Mouse (Mus musculus): ENCODE measurements around the gene Spcs2. TPM values are rescaled to one million over a fixed set of nuclear protein-coding genes. Genes with fewer than 3 reads are reported as not detected.

Gene Spcs2
- polyA plus RNA-seq, 1 experiment from 2014 or later: 340 TPM

DNA sequence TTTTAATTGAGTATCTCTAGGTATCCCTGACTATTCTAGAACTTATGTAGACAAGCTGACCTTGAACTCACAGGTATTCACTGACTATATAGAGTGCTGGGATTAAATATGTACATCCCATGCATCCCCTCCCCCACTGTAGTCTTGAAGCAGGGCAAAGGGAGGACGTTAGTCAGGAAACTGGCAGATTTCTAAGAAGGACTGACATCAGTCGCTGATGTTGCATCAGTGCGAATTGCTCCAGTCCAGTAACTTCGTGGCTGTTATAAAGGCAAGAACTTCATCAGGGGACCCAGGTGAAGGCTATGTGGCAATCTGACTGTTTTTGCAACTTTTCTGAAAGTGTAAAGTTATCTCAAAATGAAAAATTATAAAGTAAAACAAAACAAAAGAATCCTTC is 6.0 kb upstream of the Spcs2 start:
- ATAC-seq (replicated peaks; ENCODE audit: low FRiP score, low read depth) (no peak), DNase-seq (ENCODE audit: low spot score) (no peak)
- 65% methylated on average over 4 of the region's 4 CpGs for WGBS
- H3K4me2 ChIP-seq (ENCODE audit: low read length): no peak overlapping the region
- H3K27me3 ChIP-seq (ENCODE audit: insufficient read depth, low read length): no peaks in the 10 kb centered on the region
- no peak overlapping the region for H3K9ac ChIP-seq (ENCODE audit: low read depth, low read length)
- no peak overlapping the region for H3K27ac ChIP-seq
- H3K36me3 ChIP-seq (ENCODE audit: insufficient read depth, low read length): no peaks in the 10 kb centered on the region
- TF ChIP-seq CTCF (IDR thresholded peaks at IDR 0.05; ENCODE audit: low read depth): no peak
- no peaks in the 10 kb centered on the region for H3K9me3 ChIP-seq (replicated peaks; ENCODE audit: low read length)
- H3K4me3 ChIP-seq (replicated peaks; ENCODE audit: low read depth, low read length): no peak overlapping the region
- no peaks in the 10 kb centered on the region for H3K4me1 ChIP-seq (replicated peaks; ENCODE audit: insufficient read depth, low read length)

DNA sequence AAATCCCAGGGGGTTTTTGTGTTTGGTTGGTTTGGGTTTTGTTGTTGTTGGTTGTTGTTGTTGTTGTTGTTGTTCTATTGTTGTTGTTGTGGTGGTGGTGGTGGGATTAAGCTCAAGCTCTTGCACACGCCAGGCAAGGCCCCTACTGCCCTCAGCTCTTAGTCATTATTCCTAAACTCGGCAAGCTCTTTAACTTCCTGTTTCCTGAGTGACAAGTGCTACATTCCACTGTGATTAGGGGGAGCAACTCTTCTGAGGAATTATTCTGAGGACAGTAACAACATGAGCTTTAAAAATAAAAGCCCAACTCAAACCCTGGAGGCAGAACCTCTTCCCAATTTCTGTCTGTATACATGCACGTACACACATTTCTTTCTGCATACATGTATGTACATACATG is 2.0 kb upstream of the Spcs2 start:
- DNase-seq (ENCODE audit: low spot score) (no peak), ATAC-seq (replicated peaks; ENCODE audit: low FRiP score, low read depth) (no peak)
- H3K36me3 ChIP-seq (ENCODE audit: insufficient read depth, low read length): no peaks in the 10 kb centered on the region
- H3K4me3 ChIP-seq (replicated peaks; ENCODE audit: low read depth, low read length): no peak overlapping the region
- TF ChIP-seq CTCF (IDR thresholded peaks at IDR 0.05; ENCODE audit: low read depth): no peak
- no peaks in the 10 kb centered on the region for H3K4me1 ChIP-seq (replicated peaks; ENCODE audit: insufficient read depth, low read length)
- H3K9me3 ChIP-seq (replicated peaks; ENCODE audit: low read length): no peaks in the 10 kb centered on the region
- no peak overlapping the region for H3K4me2 ChIP-seq (ENCODE audit: low read length)
- H3K9ac ChIP-seq (ENCODE audit: low read depth, low read length): no peak overlapping the region
- 44% methylated on average over 3 of the region's 3 CpGs for WGBS
- H3K27ac ChIP-seq: no peak overlapping the region
- H3K27me3 ChIP-seq (ENCODE audit: insufficient read depth, low read length): no peaks in the 10 kb centered on the region

DNA sequence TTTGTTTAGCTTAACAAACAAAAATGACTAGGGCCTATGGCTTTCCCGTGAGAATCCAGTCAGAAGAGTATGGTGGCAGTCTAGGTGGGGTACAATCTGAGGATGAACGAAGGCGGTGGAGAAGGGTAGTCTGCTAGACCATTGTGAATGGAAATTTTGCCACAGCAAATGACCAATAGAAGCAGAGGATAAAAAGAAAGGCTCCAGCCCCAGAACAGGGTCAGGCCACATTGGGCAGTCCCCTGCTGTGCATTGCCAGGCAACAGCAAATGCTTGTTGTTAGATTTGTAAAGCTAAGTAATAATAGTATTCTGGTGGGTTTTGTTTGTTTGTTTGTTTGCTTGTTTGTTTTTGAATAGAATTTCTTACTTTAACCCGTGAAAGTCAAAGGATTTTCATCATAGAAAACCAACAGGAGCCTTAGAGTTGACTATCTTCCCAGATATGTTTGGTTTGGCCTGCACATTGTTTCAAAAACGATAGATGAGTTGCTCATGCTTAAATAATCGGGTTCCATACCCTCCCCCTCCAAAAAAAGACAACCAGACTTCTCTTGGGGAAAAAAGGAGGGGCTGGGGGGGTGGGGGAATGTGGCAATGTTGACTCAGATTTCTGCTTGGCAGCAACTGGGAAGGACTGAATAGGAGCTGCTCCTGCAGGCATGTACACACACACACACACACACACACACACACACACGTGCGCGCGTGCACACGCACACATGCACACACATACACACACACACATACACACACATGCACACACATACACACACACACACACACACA is 1.2 kb upstream of the Spcs2 start:
- H3K4me2 ChIP-seq (ENCODE audit: low read length): no peak overlapping the region
- WGBS: 76% methylated on average over 11 of the region's 11 CpGs

DNA sequence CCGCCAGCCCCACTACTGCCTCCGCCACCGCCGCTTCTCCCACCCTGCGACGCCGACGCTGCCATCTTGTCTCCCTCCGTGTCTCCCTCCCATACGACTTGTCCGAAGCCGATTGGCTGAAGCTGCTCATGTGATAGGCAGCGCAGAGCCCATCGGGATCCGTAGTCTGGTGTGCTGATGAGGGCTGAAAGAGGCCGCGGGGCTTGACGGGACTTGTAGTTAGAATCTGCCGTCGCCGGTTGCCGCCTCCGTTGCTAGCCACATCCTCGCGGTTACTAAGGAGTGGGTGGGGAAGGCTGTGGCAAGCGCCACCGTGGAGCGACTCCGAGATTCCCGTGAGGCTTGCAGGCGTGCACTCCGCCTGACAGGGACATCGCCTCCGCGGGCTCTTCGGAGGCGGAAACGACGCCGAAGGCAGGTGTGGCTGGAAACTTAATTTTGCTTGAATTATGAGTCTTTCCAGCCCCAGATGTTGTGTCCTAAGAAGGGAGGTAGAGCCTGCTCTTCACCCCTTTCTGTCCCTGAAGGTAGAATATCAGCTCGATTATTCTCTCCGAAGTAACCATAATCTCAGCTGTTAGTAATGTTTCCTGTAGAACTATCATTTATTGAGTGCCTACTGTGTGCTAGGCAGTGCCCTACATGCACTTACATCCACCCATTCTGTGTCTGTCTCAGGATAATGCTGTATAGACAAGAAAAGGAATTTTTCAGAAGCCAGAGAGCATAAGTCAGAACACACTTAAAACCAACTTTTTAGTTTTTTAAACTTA is 4.3 kb downstream of the Spcs2 start, which contains the start of gene Xrra1:
Gene Xrra1, plus strand, starts transcription at position 304 of the 773 bp plus-strand sequence.
- ATAC-seq (replicated peaks; ENCODE audit: low FRiP score, low read depth) (peak; percentile 99), DNase-seq (ENCODE audit: low spot score) (peak; percentile 99)
- Histone ChIP-seq H3K4me3 (replicated peaks; ENCODE audit: low read depth, low read length) (peak within 1 kb of the TSS; percentile 72), H3K4me1 (replicated peaks; ENCODE audit: insufficient read depth, low read length) (peaks cover 8% of the 10 kb centered on the region), H3K9me3 (replicated peaks; ENCODE audit: low read length) (no peaks in the 10 kb centered on the region), H3K9ac (ENCODE audit: low read depth, low read length) (peak within 1 kb of the TSS; percentile 80), H3K36me3 (ENCODE audit: insufficient read depth, low read length) (0 out of 2 replicates have a peak, but pooled peaks cover 7% of the 10 kb centered on the region), H3K27me3 (ENCODE audit: insufficient read depth, low read length) (no peaks in the 10 kb centered on the region), H3K27ac (peak within 1 kb of the TSS; percentile 65; the same call in 1 of the 2 replicates), H3K4me2 (ENCODE audit: low read length) (peak within 1 kb of the TSS; percentile 63)
- 0% methylated on average over 42 of the region's 42 CpGs for WGBS
- TF ChIP-seq CTCF (IDR thresholded peaks at IDR 0.05; ENCODE audit: low read depth): no peak

More for the DNA sequence above, 1.2 kb upstream of the Spcs2 start:
- no peak for ATAC-seq (replicated peaks; ENCODE audit: low FRiP score, low read depth)
- no peaks in the 10 kb centered on the region for H3K9me3 ChIP-seq (replicated peaks; ENCODE audit: low read length)
- no peaks in the 10 kb centered on the region for H3K4me1 ChIP-seq (replicated peaks; ENCODE audit: insufficient read depth, low read length)
- no peaks in the 10 kb centered on the region for H3K27me3 ChIP-seq (ENCODE audit: insufficient read depth, low read length)
- H3K36me3 ChIP-seq (ENCODE audit: insufficient read depth, low read length): no peaks in the 10 kb centered on the region
- no peak overlapping the region for H3K9ac ChIP-seq (ENCODE audit: low read depth, low read length)
- H3K27ac ChIP-seq: no peak overlapping the region
- TF ChIP-seq CTCF (IDR thresholded peaks at IDR 0.05; ENCODE audit: low read depth): no peak
- H3K4me3 ChIP-seq (replicated peaks; ENCODE audit: low read depth, low read length): no peak overlapping the region
- no peak for DNase-seq (ENCODE audit: low spot score)

DNA sequence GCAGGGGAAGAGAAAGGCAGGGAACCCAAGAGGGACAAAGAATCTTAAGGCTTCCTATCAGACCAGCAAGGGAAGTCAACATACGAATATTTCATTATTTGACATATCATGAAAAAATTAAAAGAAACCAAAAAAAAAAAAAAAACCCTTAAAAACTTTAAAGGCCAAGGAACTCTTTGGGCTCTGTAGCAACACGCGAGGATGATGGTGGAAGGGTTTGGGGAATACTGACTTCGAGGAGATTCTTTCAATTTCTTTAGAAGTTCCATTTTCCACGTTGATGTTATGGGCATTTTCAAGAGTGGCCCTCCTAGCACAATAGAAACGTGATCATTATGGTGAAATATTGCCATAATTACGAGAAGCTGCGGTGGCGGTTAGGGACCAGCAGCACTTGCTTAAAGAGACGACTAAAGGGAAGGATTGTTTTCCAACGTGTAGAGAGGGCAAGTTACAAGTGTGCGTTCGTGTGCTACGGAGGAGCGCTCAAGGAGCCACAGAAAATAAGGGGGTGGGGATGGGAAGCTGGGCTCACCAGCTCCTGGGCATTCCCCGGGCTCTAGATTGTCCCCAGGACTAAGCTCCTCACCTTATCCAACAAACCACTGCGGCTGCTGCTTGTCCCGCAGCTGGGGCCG is 5.0 kb downstream of the Spcs2 start:
- H3K27me3 ChIP-seq (ENCODE audit: insufficient read depth, low read length): no peaks in the 10 kb centered on the region
- TF ChIP-seq CTCF (IDR thresholded peaks at IDR 0.05; ENCODE audit: low read depth): no peak
- under 1% methylated on average over 19 of the region's 19 CpGs for WGBS

More for the DNA sequence above, 5.0 kb downstream of the Spcs2 start:
- peak; percentile 39 for ATAC-seq (replicated peaks; ENCODE audit: low FRiP score, low read depth)
- Histone ChIP-seq H3K4me2 (ENCODE audit: low read length) (peak overlapping the region; percentile 63), H3K27ac (peak overlapping the region; percentile 65; the same call in 1 of the 2 replicates), H3K9ac (ENCODE audit: low read depth, low read length) (peak overlapping the region; percentile 80), H3K9me3 (replicated peaks; ENCODE audit: low read length) (no peaks in the 10 kb centered on the region), H3K4me1 (replicated peaks; ENCODE audit: insufficient read depth, low read length) (peaks cover 8% of the 10 kb centered on the region), H3K4me3 (replicated peaks; ENCODE audit: low read depth, low read length) (peak overlapping the region; percentile 72), H3K36me3 (ENCODE audit: insufficient read depth, low read length) (0 out of 2 replicates have a peak, but pooled peaks cover 10% of the 10 kb centered on the region)
- no peak for DNase-seq (ENCODE audit: low spot score)

Data from kidney, postnatal 0 days (tissue).